Mouse (Mus musculus): ENCODE results near the gene Fasn.
A peak's percentile ranks its signal among the peaks of the same experiment; 100 is the strongest.
"Not testable (repeated sequence)": the region's sequence is repeated elsewhere in the genome, so short reads cannot be mapped to it uniquely, and the experiment has no call there.

The Fasn gene

GRCm38 (mm10) chr11:120795756-120796613 is 28.4 kb downstream of the Fasn start, which contains the start of gene Dus1l:
Gene Dus1l (minus strand): TSS chr11:120796403.
- peak; percentile 97 for DNase-seq

GRCm38 (mm10) chr11:120792652-120793051 is 31.7 kb downstream of the Fasn start:
- DNase-seq = no peak

- no peak for DNase-seq
Measured at GRCm38 (mm10) chr11:120789810-120790209, 34.5 kb downstream of the Fasn start.

GRCm38 (mm10) chr11:120789355-120789754 is 35.0 kb downstream of the Fasn start:
- DNase-seq = no peak

- peak; percentile 61 for DNase-seq
Measured at GRCm38 (mm10) chr11:120788460-120788859, 35.9 kb downstream of the Fasn start.

GRCm38 (mm10) chr11:120785145-120785544 is 39.2 kb downstream of the Fasn start:
- no peak for DNase-seq

GRCm38 (mm10) chr11:120784064-120784791 is 40.1 kb downstream of the Fasn start, which contains the start of the genes Rfng and Gps1:
Gene Rfng (minus strand): TSS chr11:120784207.
Gene Gps1 (plus strand): TSS chr11:120784272.
- DNase-seq = peak; percentile 83

GRCm38 (mm10) chr11:120783426-120784063 is 40.8 kb downstream of the Fasn start:
- DNase-seq = no peak

- DNase-seq = peak; percentile 53
Measured at GRCm38 (mm10) chr11:120781361-120781760, 43.0 kb downstream of the Fasn start.

- DNase-seq = no peak
Measured at GRCm38 (mm10) chr11:120779876-120780275, 44.5 kb downstream of the Fasn start.

- DNase-seq = no peak
Measured at GRCm38 (mm10) chr11:120777123-120777522, 47.2 kb downstream of the Fasn start.

GRCm38 (mm10) chr11:120775774-120776469 is 48.4 kb downstream of the Fasn start:
- DNase-seq = peak; percentile 96

- no peak for DNase-seq
Measured at GRCm38 (mm10) chr11:120773463-120774190, 50.7 kb downstream of the Fasn start.

- DNase-seq = no peak
Measured at GRCm38 (mm10) chr11:120772749-120773148, 51.6 kb downstream of the Fasn start.

GRCm38 (mm10) chr11:120768206-120768605 is 56.1 kb downstream of the Fasn start:
- no peak for DNase-seq

- DNase-seq = not testable (repeated sequence)
Measured at GRCm38 (mm10) chr11:120767023-120767422, 57.3 kb downstream of the Fasn start.

- not testable (repeated sequence) for DNase-seq
Measured at GRCm38 (mm10) chr11:120763121-120763999, 61.0 kb downstream of the Fasn start.

- DNase-seq = not testable (repeated sequence)
Measured at GRCm38 (mm10) chr11:120762672-120763041, 61.7 kb downstream of the Fasn start, which contains the start of gene Hmga1b. Gene Hmga1b (plus strand): TSS chr11:120762794.

GRCm38 (mm10) chr11:120761811-120762671 is 62.3 kb downstream of the Fasn start:
- DNase-seq = no peak

GRCm38 (mm10) chr11:120760236-120760635 is 64.1 kb downstream of the Fasn start:
- no peak for DNase-seq
